Mouse (Mus musculus) lung, adult 2 months (tissue): ENCODE data around the gene Ascl4.

ENCODE experiments used
- CTCF ChIP-seq: fragments of 200-500 bp; IDR thresholded peaks from 2 replicates; pipeline ENCODE4 v1.5.1; 2011; ENCODE audit warnings: mild to moderate bottlenecking, low read length, control low read depth; ENCODE audit not compliant: insufficient read depth
- POLR2A ChIP-seq: fragments of 200-500 bp; IDR thresholded peaks from 2 replicates; pipeline ENCODE4 v1.6.1; 2011; ENCODE audit warnings: low read depth, mild to moderate bottlenecking, control low read depth, low read length, borderline replicate concordance; ENCODE audit errors: extremely low read depth

- TF ChIP-seq CTCF (no peak), POLR2A (no peak)
These were observed 41.2 kb downstream of the Ascl4 start for GRCm38 (mm10) chr10:85968731-85969130.
